Mouse (Mus musculus): ENCODE results near the gene C2cd4c. TPM values are rescaled to one million over a fixed set of nuclear protein-coding genes. Genes with fewer than 3 reads are reported as not detected.

C2cd4c gene
- total and polyA plus RNA-seq, 3 experiments, result 0.01 TPM; not detected in 2

- TF ChIP-seq E2F4 (IDR thresholded peaks at IDR 0.05; ENCODE audit: borderline replicate concordance, low read depth, low read length) (no peak), CHD1 (IDR thresholded peaks at IDR 0.05; ENCODE audit: low read depth, low read length) (no peak), MEF2A (IDR thresholded peaks at IDR 0.05; ENCODE audit: extremely low read depth, insufficient replicate concordance, low read depth, low read length, poor library complexity, severe bottlenecking) (no peak), POLR2A (IDR thresholded peaks at IDR 0.05; ENCODE audit: control insufficient read depth in 1 of 2, insufficient read depth in 1 of 2, low read depth in 1 of 2, low read length in 2 of 2, poor library complexity in 1 of 2) (no peak), ZMIZ1 (IDR thresholded peaks at IDR 0.05; ENCODE audit: low read depth, low read length) (no peak), UBTF (IDR thresholded peaks at IDR 0.05; ENCODE audit: borderline replicate concordance, insufficient read depth, low read depth, low read length) (no peak), TAL1 (IDR thresholded peaks at IDR 0.05; ENCODE audit: low read length) (no peak), MYB (IDR thresholded peaks at IDR 0.05; ENCODE audit: low read depth, low read length) (no peak), HCFC1 (IDR thresholded peaks at IDR 0.05; ENCODE audit: low read depth, low read length) (no peak), GATA1 (IDR thresholded peaks at IDR 0.05; ENCODE audit: low read depth, low read length) (no peak), EP300 (IDR thresholded peaks at IDR 0.05; ENCODE audit: low read depth in 1 of 2, low read length in 2 of 2) (no peak), GABPA (IDR thresholded peaks at IDR 0.05; ENCODE audit: low read depth, low read length) (no peak), ETS1 (IDR thresholded peaks at IDR 0.05; ENCODE audit: low read depth, low read length) (no peak), JUND (IDR thresholded peaks at IDR 0.05; ENCODE audit: low read depth, low read length) (no peak), BHLHE40 (IDR thresholded peaks at IDR 0.05; ENCODE audit: borderline replicate concordance, low read depth, low read length) (no peak), MAFK (IDR thresholded peaks at IDR 0.05; ENCODE audit: borderline replicate concordance, low read depth, low read length) (no peak), RAD21 (IDR thresholded peaks at IDR 0.05; ENCODE audit: low read depth, low read length) (no peak), MAZ (IDR thresholded peaks at IDR 0.05; ENCODE audit: low read depth, low read length) (no peak)
- H3K4me1 ChIP-seq (ENCODE audit: control insufficient read depth in 1 of 2, insufficient read depth in 2 of 2, low read length in 2 of 2), result peaks cover 4 to 10% of the 10 kb centered on the region in 2 experiments
- no peaks in the 10 kb centered on the region for H3K9me3 ChIP-seq (replicated peaks; ENCODE audit: insufficient read depth, low read length)
- H3K79me2 ChIP-seq (ENCODE audit: control insufficient read depth, insufficient read depth, low read length, poor library complexity), result no peaks in the 10 kb centered on the region
- no peak overlapping the region for H3K27ac ChIP-seq (ENCODE audit: control insufficient read depth, low read depth, low read length)
- H3K4me3 ChIP-seq (ENCODE audit: control insufficient read depth in 1 of 2, insufficient read depth in 1 of 2, low read depth in 2 of 2, low read length in 2 of 2), result no peak overlapping the region
- DNase-seq (ENCODE audit: low read depth, low spot score), result no peak
- peaks cover 0 to 5% of the 10 kb centered on the region in 2 experiments; a peak in 2 of 4 replicates for H3K36me3 ChIP-seq (ENCODE audit: control insufficient read depth in 1 of 2, insufficient read depth in 2 of 2, low read length in 2 of 2)
- H3K27me3 ChIP-seq (ENCODE audit: control insufficient read depth in 1 of 2, insufficient read depth in 2 of 2, low read length in 2 of 2), result no peaks in the 10 kb centered on the region
- H3K9ac ChIP-seq (ENCODE audit: control insufficient read depth, low read depth, low read length, poor library complexity, severe bottlenecking), result no peak overlapping the region
Measured at GRCm38 (mm10) chr10:79595590-79595929, 18.3 kb downstream of the C2cd4c start.

DNA sequence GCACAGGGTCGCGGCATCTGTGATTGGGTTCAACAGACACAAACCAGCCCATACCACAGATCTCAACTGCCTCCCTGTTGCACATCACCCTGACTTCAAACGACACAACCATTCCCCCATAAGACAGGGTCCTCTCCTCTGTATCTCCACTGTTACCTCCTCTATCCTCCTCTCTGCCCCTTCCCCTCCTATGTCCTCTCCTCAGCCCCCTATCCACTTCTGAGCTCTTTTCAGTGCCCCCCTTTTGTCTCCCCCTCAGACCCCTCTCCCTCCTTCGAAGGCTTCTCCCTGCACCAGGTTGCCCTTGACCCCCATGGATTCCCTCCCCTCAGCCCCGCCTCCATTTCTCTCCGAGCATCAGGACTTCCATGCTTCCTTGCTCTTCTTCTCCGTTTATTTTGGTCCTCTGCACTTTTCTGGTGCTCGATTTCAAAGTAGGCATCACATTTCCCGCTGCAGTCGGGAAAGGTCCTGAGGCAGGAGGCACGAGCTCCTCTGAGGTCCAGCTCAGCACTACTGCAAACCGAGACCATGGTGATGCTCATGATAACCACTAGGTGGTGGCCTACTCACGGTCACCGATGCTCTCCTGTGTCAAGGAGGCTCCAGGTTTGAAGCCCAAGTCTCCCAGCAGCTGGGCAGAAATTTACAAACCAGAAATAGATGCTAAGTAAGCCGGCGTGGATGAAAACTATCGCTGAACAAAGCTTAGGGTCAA, 18.8 kb downstream of the C2cd4c start:
- Histone ChIP-seq H3K4me1 (ENCODE audit: control insufficient read depth in 1 of 2, insufficient read depth in 2 of 2, low read length in 2 of 2) (peaks cover 4 to 10% of the 10 kb centered on the region in 2 experiments), H3K27me3 (ENCODE audit: control insufficient read depth in 1 of 2, insufficient read depth in 2 of 2, low read length in 2 of 2) (no peaks in the 10 kb centered on the region), H3K27ac (ENCODE audit: control insufficient read depth, low read depth, low read length) (no peak overlapping the region), H3K36me3 (ENCODE audit: control insufficient read depth in 1 of 2, insufficient read depth in 2 of 2, low read length in 2 of 2) (peaks cover 0 to 5% of the 10 kb centered on the region in 2 experiments; a peak in 2 of 4 replicates), H3K9ac (ENCODE audit: control insufficient read depth, low read depth, low read length, poor library complexity, severe bottlenecking) (no peak overlapping the region), H3K79me2 (ENCODE audit: control insufficient read depth, insufficient read depth, low read length, poor library complexity) (no peaks in the 10 kb centered on the region), H3K4me3 (ENCODE audit: control insufficient read depth in 1 of 2, insufficient read depth in 1 of 2, low read depth in 2 of 2, low read length in 2 of 2) (no peak overlapping the region), H3K9me3 (replicated peaks; ENCODE audit: insufficient read depth, low read length) (no peaks in the 10 kb centered on the region)
- TF ChIP-seq CTCF (IDR thresholded peaks at IDR 0.05 in 2 of 3, conservative IDR thresholded peaks at IDR 0.05 in 1 of 3; ENCODE audit: control insufficient read depth in 1 of 3, insufficient read depth in 1 of 3, low read depth in 2 of 3, low read length in 3 of 3, poor library complexity in 1 of 3, severe bottlenecking in 1 of 3), result peak; percentile 80 to 89 (median 86)
- peak; percentile 86 for TF ChIP-seq RAD21 (IDR thresholded peaks at IDR 0.05; ENCODE audit: low read depth, low read length)
- TF ChIP-seq KAT2A (conservative IDR thresholded peaks at IDR 0.05; ENCODE audit: low read depth, low read length), result no peak
- TF ChIP-seq ZC3H11A (IDR thresholded peaks at IDR 0.05; ENCODE audit: low read depth, low read length), result peak; percentile 36; the same call in 1 of the 2 replicates
- TF ChIP-seq MYB (IDR thresholded peaks at IDR 0.05; ENCODE audit: low read depth, low read length), result no peak
- peak; percentile 67 for TF ChIP-seq SMC3 (IDR thresholded peaks at IDR 0.05; ENCODE audit: low read depth, low read length)
- peak; percentile 72 for DNase-seq (ENCODE audit: low read depth, low spot score)
